Mouse (Mus musculus) lung, embryonic 16.5 days (tissue): ENCODE data around the gene Trio. TPM values are rescaled to one million over a fixed set of nuclear protein-coding genes. Genes with fewer than 3 reads are reported as not detected.

Experiments
- ATAC-seq: fragments of 200-750 bp; cut with Nextera tagmentation; 2 replicates; pipeline ENCODE4 v1.8.0; 2017; ENCODE audit warnings: low read depth, mild to moderate bottlenecking, moderate library complexity
- H3K27ac ChIP-seq: fragments of 300-500 bp; sonication (generic); 2 replicates; pipeline ENCODE4 v1.5.1; 2014; ENCODE audit warnings: mild to moderate bottlenecking, control low read depth, low read length
- H3K27me3 ChIP-seq: fragments of 300-500 bp; sonication (generic); 2 replicates; pipeline ENCODE4 v1.6.1; 2014; ENCODE audit warnings: low read depth, low read length, mixed read lengths; ENCODE audit not compliant: control insufficient read depth, insufficient read depth
- H3K36me3 ChIP-seq: fragments of 300-500 bp; sonication (generic); 2 replicates; pipeline ENCODE4 v1.6.1; 2014; ENCODE audit warnings: low read length; ENCODE audit not compliant: control insufficient read depth, insufficient read depth
- H3K4me1 ChIP-seq: fragments of 300-500 bp; sonication (generic); replicated peaks from 2 replicates; pipeline ENCODE4 v1.6.1; 2014; ENCODE audit warnings: low read length, mixed read lengths; ENCODE audit not compliant: control insufficient read depth, insufficient read depth
- H3K4me2 ChIP-seq: fragments of 300-500 bp; sonication (generic); 2 replicates; pipeline ENCODE4 v1.6.1; 2014; ENCODE audit warnings: low read depth, low read length, control low read depth
- H3K4me3 ChIP-seq: fragments of 300-500 bp; sonication (generic); 2 replicates; pipeline ENCODE4 v1.5.1; 2014; ENCODE audit warnings: mild to moderate bottlenecking, low read length, control low read depth
- H3K9ac ChIP-seq: fragments of 300-500 bp; sonication (generic); 2 replicates; pipeline ENCODE4 v1.6.1; 2014; ENCODE audit warnings: low read length, control low read depth
- H3K9me3 ChIP-seq: fragments of 300-500 bp; sonication (generic); 2 replicates; pipeline ENCODE4 v1.6.1; 2016; ENCODE audit warnings: low read length; ENCODE audit not compliant: control insufficient read depth
- WGBS: fragments of 180-500 bp; shearing (Covaris S2); extraction: QIAGEN DNeasy Blood & Tissue Kit; methylation state at CpG from one replicate; pipeline ENCODE4 v1.1.7; 2014; 5-methylcytosine and 5-hydroxymethylcytosine counted together
- polyA plus RNA-seq: library from polyadenylated mRNA; unstranded; fragments of >200 nt; fragmentation: Nextera tagmentation; extraction: Ambion mirVana; gene quantifications from 2 replicates; pipeline ENCODE4 v1.2.1, GENCODE M21; 2015

Trio gene
- polyA plus RNA-seq, 1 experiment from 2014 or later: 16.4 TPM

- H3K4me2 ChIP-seq: no peak overlapping the region
- 82% methylated on average over 7 of the region's 7 CpGs for WGBS
- H3K4me3 ChIP-seq: no peak overlapping the region
- H3K9ac ChIP-seq: no peak overlapping the region
- H3K27me3 ChIP-seq: no peaks in the 10 kb centered on the region
- H3K4me1 ChIP-seq: 0 out of 2 replicates have a peak, but pooled peaks cover 2% of the 10 kb centered on the region
- no peak for ATAC-seq
- H3K36me3 ChIP-seq: no peaks in the 10 kb centered on the region
- no peaks in the 10 kb centered on the region for H3K9me3 ChIP-seq
- no peak overlapping the region for H3K27ac ChIP-seq
These were observed 74.5 kb downstream of the Trio start for GRCm38 (mm10) chr15:27951195-27951594.

- H3K9ac ChIP-seq: no peak overlapping the region
- peaks cover under 1% of the 10 kb centered on the region; the same call in 1 of the 2 replicates for H3K4me1 ChIP-seq
- no peak for ATAC-seq
- no peak overlapping the region for H3K4me3 ChIP-seq
- H3K4me2 ChIP-seq: no peak overlapping the region
- no peak overlapping the region for H3K27ac ChIP-seq
- no peaks in the 10 kb centered on the region for H3K27me3 ChIP-seq
- 88% methylated on average over 9 of the region's 9 CpGs for WGBS
- no peaks in the 10 kb centered on the region for H3K9me3 ChIP-seq
- H3K36me3 ChIP-seq: no peaks in the 10 kb centered on the region
These were observed 76.5 kb downstream of the Trio start for GRCm38 (mm10) chr15:27949196-27949595.

- H3K4me2 ChIP-seq: no peak overlapping the region
- ATAC-seq: no peak
- H3K27ac ChIP-seq: no peak overlapping the region
These were observed 77.8 kb downstream of the Trio start for GRCm38 (mm10) chr15:27947880-27948279.

GRCm38 (mm10) chr15:27945570-27945969 lies 80.1 kb downstream of the Trio start:
- Histone ChIP-seq H3K4me1 (peaks cover 16% of the 10 kb centered on the region), H3K4me3 (no peak overlapping the region), H3K36me3 (no peaks in the 10 kb centered on the region), H3K9ac (no peak overlapping the region), H3K27ac (no peak overlapping the region), H3K27me3 (no peaks in the 10 kb centered on the region), H3K4me2 (no peak overlapping the region), H3K9me3 (no peaks in the 10 kb centered on the region)
- 66% methylated on average over 9 of the region's 9 CpGs for WGBS
- ATAC-seq: no peak

More at GRCm38 (mm10) chr15:27947880-27948279, 77.8 kb downstream of the Trio start:
- H3K9me3 ChIP-seq: no peaks in the 10 kb centered on the region
- 91% methylated on average over 3 of the region's 3 CpGs for WGBS
- H3K4me3 ChIP-seq: no peak overlapping the region
- H3K36me3 ChIP-seq: no peaks in the 10 kb centered on the region
- H3K27me3 ChIP-seq: no peaks in the 10 kb centered on the region
- H3K4me1 ChIP-seq: peaks cover 6% of the 10 kb centered on the region
- no peak overlapping the region for H3K9ac ChIP-seq

- no peaks in the 10 kb centered on the region for H3K27me3 ChIP-seq
- 80% methylated on average over 11 of the region's 11 CpGs for WGBS
These were observed 80.8 kb downstream of the Trio start for GRCm38 (mm10) chr15:27944898-27945297.

GRCm38 (mm10) chr15:27943486-27944195 lies 82.0 kb downstream of the Trio start:
- Histone ChIP-seq H3K4me2 (no peak overlapping the region), H3K9me3 (no peaks in the 10 kb centered on the region), H3K27ac (no peak overlapping the region), H3K36me3 (no peaks in the 10 kb centered on the region), H3K9ac (no peak overlapping the region), H3K4me1 (peaks cover 16% of the 10 kb centered on the region), H3K27me3 (no peaks in the 10 kb centered on the region), H3K4me3 (no peak overlapping the region)
- 56% methylated on average over 18 of the region's 18 CpGs for WGBS
- peak; percentile 59; the same call in 1 of the 2 replicates for ATAC-seq

More at GRCm38 (mm10) chr15:27944898-27945297, 80.8 kb downstream of the Trio start:
- no peak overlapping the region for H3K4me3 ChIP-seq
- H3K27ac ChIP-seq: no peak overlapping the region
- H3K4me1 ChIP-seq: peaks cover 16% of the 10 kb centered on the region
- no peaks in the 10 kb centered on the region for H3K9me3 ChIP-seq
- H3K4me2 ChIP-seq: no peak overlapping the region
- no peak for ATAC-seq
- H3K9ac ChIP-seq: no peak overlapping the region
- H3K36me3 ChIP-seq: no peaks in the 10 kb centered on the region

- no peak overlapping the region for H3K9ac ChIP-seq
- ATAC-seq: no peak
- H3K9me3 ChIP-seq: no peaks in the 10 kb centered on the region
- no peaks in the 10 kb centered on the region for H3K27me3 ChIP-seq
- no peak overlapping the region for H3K4me3 ChIP-seq
- H3K36me3 ChIP-seq: no peaks in the 10 kb centered on the region
- 64% methylated on average over 11 of the region's 11 CpGs for WGBS
- H3K4me1 ChIP-seq: peaks cover 29% of the 10 kb centered on the region
- no peak overlapping the region for H3K27ac ChIP-seq
- no peak overlapping the region for H3K4me2 ChIP-seq
These were observed 83.3 kb downstream of the Trio start for GRCm38 (mm10) chr15:27942148-27942847.

- ATAC-seq: no peak
These were observed 84.2 kb downstream of the Trio start for GRCm38 (mm10) chr15:27941441-27941840.

GRCm38 (mm10) chr15:27941020-27941419 lies 84.6 kb downstream of the Trio start:
- H3K36me3 ChIP-seq: no peaks in the 10 kb centered on the region
- H3K4me3 ChIP-seq: no peak overlapping the region
- 53% methylated on average over 8 of the region's 8 CpGs for WGBS
- no peaks in the 10 kb centered on the region for H3K27me3 ChIP-seq
- no peaks in the 10 kb centered on the region for H3K9me3 ChIP-seq
- H3K27ac ChIP-seq: no peak overlapping the region
- ATAC-seq: no peak
- H3K9ac ChIP-seq: no peak overlapping the region
- peaks cover 40% of the 10 kb centered on the region for H3K4me1 ChIP-seq
- no peak overlapping the region for H3K4me2 ChIP-seq

More at GRCm38 (mm10) chr15:27941441-27941840, 84.2 kb downstream of the Trio start:
- Histone ChIP-seq H3K27ac (no peak overlapping the region), H3K27me3 (no peaks in the 10 kb centered on the region), H3K4me3 (no peak overlapping the region), H3K4me1 (peaks cover 38% of the 10 kb centered on the region), H3K9me3 (no peaks in the 10 kb centered on the region), H3K36me3 (no peaks in the 10 kb centered on the region), H3K4me2 (no peak overlapping the region), H3K9ac (no peak overlapping the region)
- WGBS: 60% methylated on average over 8 of the region's 8 CpGs
